Mouse (Mus musculus): ENCODE measurements around the gene Rnf11. TPM values are rescaled to one million over a fixed set of nuclear protein-coding genes. Genes with fewer than 3 reads are reported as not detected.

Gene Rnf11
- polyA plus RNA-seq, 1 experiment = 161 TPM

DNA sequence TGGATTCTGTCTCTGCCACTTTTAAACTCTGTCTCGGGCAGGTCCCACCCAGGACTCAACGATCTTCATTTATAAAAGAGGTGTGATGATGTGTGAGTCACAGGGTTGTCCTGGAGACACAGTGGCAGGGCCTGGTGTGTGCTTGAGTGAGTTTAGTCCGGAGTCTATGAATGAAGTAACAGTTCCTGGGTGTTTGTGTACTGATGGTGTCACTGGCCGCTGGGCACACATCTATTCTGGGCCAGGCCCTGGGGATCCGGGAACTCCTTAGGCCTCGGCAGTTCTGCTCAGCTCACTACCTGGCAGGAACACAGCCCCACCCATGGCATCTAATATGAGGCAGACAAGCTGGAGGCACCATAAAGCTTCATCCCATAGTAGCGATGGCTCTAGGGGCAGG lies 62.9 kb downstream of the Rnf11 start:
- 87% methylated on average over 7 of the region's 7 CpGs for WGBS
- Histone ChIP-seq H3K27ac (ENCODE audit: insufficient read depth, low read length) (no peak overlapping the region), H3K4me3 (replicated peaks; ENCODE audit: insufficient read depth, low read depth, low read length) (no peak overlapping the region), H3K4me1 (ENCODE audit: control insufficient read depth, insufficient read depth, low read length) (no peaks in the 10 kb centered on the region), H3K27me3 (ENCODE audit: control insufficient read depth, insufficient read depth, low read length) (no peaks in the 10 kb centered on the region)
- no peak for TF ChIP-seq POLR2A (IDR thresholded peaks at IDR 0.05; ENCODE audit: borderline replicate concordance, insufficient read depth, low read length)
- no peak for TF ChIP-seq CTCF (IDR thresholded peaks at IDR 0.05; ENCODE audit: borderline replicate concordance, insufficient read depth, low read depth, low read length)
- DNase-seq = no peak

DNA sequence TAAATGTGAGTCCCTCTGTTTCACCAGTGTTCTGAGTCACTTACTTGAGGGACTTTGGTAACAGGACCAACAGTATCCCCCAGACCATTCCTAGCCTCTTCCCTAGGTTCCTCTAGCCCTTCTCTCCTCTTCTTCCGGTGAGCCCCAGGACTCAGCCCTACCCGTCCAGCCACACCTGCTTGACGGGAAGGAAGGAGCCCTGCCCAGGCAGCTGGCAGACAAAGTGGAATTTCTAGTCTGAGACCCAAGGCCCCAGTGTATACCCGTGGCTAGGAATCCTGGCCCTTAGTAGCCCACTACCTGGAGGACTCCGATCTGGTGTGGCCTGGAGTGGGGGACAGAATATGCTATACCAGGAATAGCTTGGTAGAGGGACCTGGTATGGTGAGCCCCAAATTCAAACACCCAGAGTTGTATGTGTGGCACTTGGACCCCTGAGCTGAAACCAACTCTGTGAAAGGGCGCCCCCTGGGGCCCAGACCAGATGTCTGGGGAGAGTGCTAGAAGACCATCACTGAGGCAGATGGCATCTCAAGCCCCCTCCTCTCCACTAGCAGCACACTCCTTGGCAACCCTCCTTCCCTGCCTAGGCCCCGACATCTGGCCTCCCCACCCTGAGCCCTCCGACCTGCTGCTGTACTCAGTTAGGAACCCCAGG lies 64.3 kb downstream of the Rnf11 start:
- no peak overlapping the region for H3K27ac ChIP-seq (ENCODE audit: insufficient read depth, low read length)
- DNase-seq = no peak
- no peak for TF ChIP-seq CTCF (IDR thresholded peaks at IDR 0.05; ENCODE audit: borderline replicate concordance, insufficient read depth, low read depth, low read length)
- TF ChIP-seq POLR2A (IDR thresholded peaks at IDR 0.05; ENCODE audit: borderline replicate concordance, insufficient read depth, low read length) = no peak
- WGBS = 74% methylated on average over 8 of the region's 8 CpGs
- H3K4me3 ChIP-seq (replicated peaks; ENCODE audit: insufficient read depth, low read depth, low read length) = no peak overlapping the region
- H3K27me3 ChIP-seq (ENCODE audit: control insufficient read depth, insufficient read depth, low read length) = no peaks in the 10 kb centered on the region
- no peaks in the 10 kb centered on the region for H3K4me1 ChIP-seq (ENCODE audit: control insufficient read depth, insufficient read depth, low read length)

DNA sequence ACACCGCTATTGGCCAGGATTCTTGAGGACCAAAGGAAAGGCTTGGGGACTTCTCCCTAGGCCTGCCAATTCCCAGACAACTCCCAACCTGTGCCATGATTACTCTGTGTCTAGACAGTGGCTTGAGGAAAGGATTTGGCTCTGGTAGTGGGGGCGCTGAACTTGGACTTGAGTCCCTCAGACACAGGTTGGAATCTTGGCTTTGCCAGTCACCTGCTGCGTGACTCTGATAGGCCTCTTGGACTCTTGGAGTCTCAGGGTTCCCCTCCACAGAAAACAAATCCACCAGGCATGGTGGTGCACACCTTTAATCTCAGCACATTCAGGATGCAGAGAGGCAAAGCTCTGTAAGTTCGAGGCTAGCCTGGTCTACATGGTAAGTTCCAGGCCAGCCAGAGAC lies 65.0 kb downstream of the Rnf11 start:
- H3K4me1 ChIP-seq (ENCODE audit: control insufficient read depth, insufficient read depth, low read length) = no peaks in the 10 kb centered on the region
- H3K27me3 ChIP-seq (ENCODE audit: control insufficient read depth, insufficient read depth, low read length) = no peaks in the 10 kb centered on the region
- H3K4me3 ChIP-seq (replicated peaks; ENCODE audit: insufficient read depth, low read depth, low read length) = no peak overlapping the region
- WGBS = 84% methylated on average over 4 of the region's 4 CpGs
- TF ChIP-seq CTCF (IDR thresholded peaks at IDR 0.05; ENCODE audit: borderline replicate concordance, insufficient read depth, low read depth, low read length) = no peak
- TF ChIP-seq POLR2A (IDR thresholded peaks at IDR 0.05; ENCODE audit: borderline replicate concordance, insufficient read depth, low read length) = no peak
- no peak overlapping the region for H3K27ac ChIP-seq (ENCODE audit: insufficient read depth, low read length)
- DNase-seq = no peak

DNA sequence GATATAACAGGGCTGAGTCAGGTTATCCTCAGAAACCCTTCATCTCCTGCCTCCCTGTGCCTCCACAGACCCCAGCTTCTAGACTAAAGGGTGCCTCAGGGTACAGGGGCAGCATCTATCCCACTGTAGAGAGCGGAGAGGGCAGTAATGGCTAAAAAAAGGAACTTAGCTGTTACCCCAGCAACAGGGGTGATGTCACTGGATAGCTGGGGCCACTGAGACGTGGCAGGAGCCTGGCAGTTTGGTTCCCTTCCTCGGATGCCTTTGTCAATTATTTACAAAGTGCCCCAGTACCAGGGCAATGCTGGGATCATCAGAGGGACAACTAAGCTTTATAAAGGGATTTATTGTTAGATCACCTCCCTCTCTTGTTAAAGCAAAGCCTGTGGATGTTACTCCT lies 65.5 kb downstream of the Rnf11 start:
- Histone ChIP-seq H3K4me3 (replicated peaks; ENCODE audit: insufficient read depth, low read depth, low read length) (no peak overlapping the region), H3K27ac (ENCODE audit: insufficient read depth, low read length) (no peak overlapping the region), H3K27me3 (ENCODE audit: control insufficient read depth, insufficient read depth, low read length) (no peaks in the 10 kb centered on the region), H3K4me1 (ENCODE audit: control insufficient read depth, insufficient read depth, low read length) (no peaks in the 10 kb centered on the region)
- 32% methylated on average over 3 of the region's 3 CpGs for WGBS
- TF ChIP-seq CTCF (IDR thresholded peaks at IDR 0.05; ENCODE audit: borderline replicate concordance, insufficient read depth, low read depth, low read length) = no peak
- TF ChIP-seq POLR2A (IDR thresholded peaks at IDR 0.05; ENCODE audit: borderline replicate concordance, insufficient read depth, low read length) = no peak
- DNase-seq = no peak

DNA sequence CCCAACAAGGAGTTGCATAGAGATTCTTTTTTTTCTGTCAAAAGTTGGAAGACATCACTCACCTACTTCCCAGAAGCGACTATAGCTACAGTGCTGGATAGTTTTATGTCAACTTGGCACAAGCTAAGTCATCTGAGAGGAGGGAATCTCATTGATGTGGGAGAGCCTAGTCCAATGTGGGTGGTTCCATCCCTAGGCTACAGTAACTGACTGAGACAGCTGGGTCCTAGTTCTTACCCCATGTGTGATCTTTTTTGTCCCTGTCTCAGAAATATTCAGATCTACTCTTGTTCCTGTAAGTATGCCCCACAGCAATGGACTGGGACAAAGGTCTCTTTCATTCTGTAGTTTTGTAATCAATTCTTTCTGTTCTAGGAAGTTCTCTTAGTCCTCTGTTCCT lies 66.5 kb downstream of the Rnf11 start:
- Histone ChIP-seq H3K27ac (ENCODE audit: insufficient read depth, low read length) (no peak overlapping the region), H3K4me1 (ENCODE audit: control insufficient read depth, insufficient read depth, low read length) (no peaks in the 10 kb centered on the region), H3K4me3 (replicated peaks; ENCODE audit: insufficient read depth, low read depth, low read length) (no peak overlapping the region), H3K27me3 (ENCODE audit: control insufficient read depth, insufficient read depth, low read length) (no peaks in the 10 kb centered on the region)
- TF ChIP-seq CTCF (IDR thresholded peaks at IDR 0.05; ENCODE audit: borderline replicate concordance, insufficient read depth, low read depth, low read length) (no peak), POLR2A (IDR thresholded peaks at IDR 0.05; ENCODE audit: borderline replicate concordance, insufficient read depth, low read length) (no peak)
- WGBS = 77% methylated on average over 1 of the region's 1 CpGs
- DNase-seq = no peak

DNA sequence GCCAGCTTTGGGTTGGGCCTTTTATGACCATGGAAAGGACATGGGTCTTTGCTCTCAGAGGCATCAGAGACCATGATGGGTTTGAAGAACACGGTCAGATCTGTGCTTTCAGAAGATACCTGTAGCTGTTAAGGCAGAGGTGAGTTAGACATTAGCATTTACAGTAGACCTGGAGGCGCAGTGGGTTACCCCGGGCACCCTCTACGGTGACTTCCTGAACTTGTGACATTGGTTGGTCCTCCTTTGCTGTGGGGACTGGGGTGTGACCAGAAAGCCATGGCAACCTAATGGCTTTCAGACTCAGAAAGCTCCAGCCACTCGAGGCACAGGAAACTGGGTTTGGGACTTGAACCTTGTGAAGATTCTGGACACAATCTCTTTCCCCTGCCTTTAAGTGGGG lies 72.3 kb downstream of the Rnf11 start:
- Histone ChIP-seq H3K4me3 (replicated peaks; ENCODE audit: insufficient read depth, low read depth, low read length) (no peak overlapping the region), H3K27me3 (ENCODE audit: control insufficient read depth, insufficient read depth, low read length) (no peaks in the 10 kb centered on the region), H3K27ac (ENCODE audit: insufficient read depth, low read length) (no peak overlapping the region), H3K4me1 (ENCODE audit: control insufficient read depth, insufficient read depth, low read length) (no peaks in the 10 kb centered on the region)
- WGBS = 85% methylated on average over 5 of the region's 5 CpGs
- DNase-seq = no peak
- TF ChIP-seq POLR2A (IDR thresholded peaks at IDR 0.05; ENCODE audit: borderline replicate concordance, insufficient read depth, low read length) (no peak), CTCF (IDR thresholded peaks at IDR 0.05; ENCODE audit: borderline replicate concordance, insufficient read depth, low read depth, low read length) (no peak)

DNA sequence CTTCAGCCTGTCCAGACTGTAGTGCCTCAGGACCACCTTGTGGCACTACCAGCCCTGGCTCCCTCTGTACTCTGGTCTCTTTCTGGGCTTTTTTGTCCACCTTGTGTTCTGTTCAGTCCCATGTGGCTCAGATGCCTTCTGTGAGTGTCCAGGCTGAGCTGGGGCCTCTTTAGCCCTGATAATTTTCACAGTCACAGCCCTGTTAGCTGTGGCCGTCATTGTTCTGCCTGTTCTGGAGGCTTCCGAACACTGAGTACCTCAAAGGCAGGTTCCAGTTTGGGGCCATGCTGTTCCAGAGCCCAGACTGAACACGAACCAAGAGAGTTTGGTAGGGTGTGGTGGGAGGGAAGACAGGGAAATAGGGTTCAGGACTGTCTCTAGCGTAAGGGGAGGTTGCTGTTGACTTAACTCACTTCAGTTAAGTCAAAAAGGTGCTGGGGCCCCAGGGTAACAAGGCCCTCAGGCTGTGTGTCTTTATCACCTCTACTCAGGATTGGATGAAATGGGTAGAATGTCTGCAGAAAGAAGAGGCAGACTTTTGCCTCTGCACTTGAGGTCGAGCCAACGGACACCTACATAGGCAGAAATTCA lies 73.1 kb downstream of the Rnf11 start:
- Histone ChIP-seq H3K27me3 (ENCODE audit: control insufficient read depth, insufficient read depth, low read length) (no peaks in the 10 kb centered on the region), H3K4me1 (ENCODE audit: control insufficient read depth, insufficient read depth, low read length) (no peaks in the 10 kb centered on the region), H3K27ac (ENCODE audit: insufficient read depth, low read length) (no peak overlapping the region), H3K4me3 (replicated peaks; ENCODE audit: insufficient read depth, low read depth, low read length) (no peak overlapping the region)
- DNase-seq = no peak
- WGBS = 91% methylated on average over 6 of the region's 6 CpGs
- TF ChIP-seq POLR2A (IDR thresholded peaks at IDR 0.05; ENCODE audit: borderline replicate concordance, insufficient read depth, low read length) (no peak), CTCF (IDR thresholded peaks at IDR 0.05; ENCODE audit: borderline replicate concordance, insufficient read depth, low read depth, low read length) (no peak)

DNA sequence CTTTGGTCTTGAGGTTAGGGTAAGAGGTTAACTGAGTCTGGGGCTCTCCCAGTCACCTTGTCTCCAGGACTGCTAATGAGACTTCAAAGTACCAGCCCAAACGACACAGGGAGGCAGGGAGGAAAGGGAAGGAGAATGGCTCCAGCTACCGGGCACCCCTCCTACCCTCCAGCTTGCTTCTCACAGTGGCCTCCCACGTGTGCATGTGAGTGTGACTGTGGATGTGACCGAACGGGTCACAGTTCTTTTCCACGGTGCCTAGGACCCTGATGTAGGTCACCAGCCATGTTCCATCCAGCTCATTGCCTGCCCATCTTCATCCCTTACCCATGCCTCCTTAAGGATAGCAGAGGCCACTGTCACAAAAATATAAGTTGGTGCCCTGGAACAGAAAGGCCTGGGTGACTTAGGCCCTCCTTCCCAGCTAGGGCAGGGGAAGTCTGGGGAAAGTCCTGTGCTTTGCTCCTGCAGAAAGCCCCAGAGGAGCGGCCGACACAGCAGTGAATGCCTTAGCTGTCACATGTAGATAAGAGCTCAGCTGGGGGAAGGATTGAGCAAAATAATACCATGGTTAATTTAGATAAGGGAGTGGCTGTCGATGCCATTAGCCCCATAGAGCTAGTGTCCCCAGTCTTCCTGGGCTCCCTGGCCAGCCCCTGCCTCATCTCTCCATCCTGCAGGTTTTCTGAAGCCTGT lies 73.7 kb downstream of the Rnf11 start:
- 81% methylated on average over 9 of the region's 9 CpGs for WGBS
- Histone ChIP-seq H3K4me1 (ENCODE audit: control insufficient read depth, insufficient read depth, low read length) (no peaks in the 10 kb centered on the region), H3K27me3 (ENCODE audit: control insufficient read depth, insufficient read depth, low read length) (no peaks in the 10 kb centered on the region), H3K4me3 (replicated peaks; ENCODE audit: insufficient read depth, low read depth, low read length) (no peak overlapping the region), H3K27ac (ENCODE audit: insufficient read depth, low read length) (no peak overlapping the region)
- TF ChIP-seq CTCF (IDR thresholded peaks at IDR 0.05; ENCODE audit: borderline replicate concordance, insufficient read depth, low read depth, low read length) (no peak), POLR2A (IDR thresholded peaks at IDR 0.05; ENCODE audit: borderline replicate concordance, insufficient read depth, low read length) (no peak)
- DNase-seq = no peak

All from cerebellum, adult 2 months (tissue).